Mouse (Mus musculus) MEL (cell line): ENCODE data around the gene Slc16a1.
"Not testable (repeated sequence)": the region's sequence is repeated elsewhere in the genome, so short reads cannot be mapped to it uniquely, and the experiment has no call there.

ENCODE experiments used
- CTCF ChIP-seq, 3 experiments: IDR thresholded peaks in 2 of 3; conservative IDR thresholded peaks in 1 of 3; 2 replicates each; pipeline ENCODE4 v1.5.1; 2011 to 2012; ENCODE audit warnings: low read length in 3 of 3, low read depth in 2 of 3, mild to moderate bottlenecking in 2 of 3, improper control_type of control experiment in 1 of 3, inconsistent platforms in 1 of 3, mixed read lengths in 1 of 3, moderate library complexity in 1 of 3; ENCODE audit not compliant: control insufficient read depth in 1 of 3, insufficient read depth in 1 of 3, poor library complexity in 1 of 3, severe bottlenecking in 1 of 3
- EP300 ChIP-seq, 2 experiments: IDR thresholded peaks; 2 replicates each; pipeline ENCODE4 v1.6.1; 2011; ENCODE audit warnings: improper control_type of control experiment in 2 of 2, low read length in 2 of 2, low read depth in 1 of 2, mild to moderate bottlenecking in 1 of 2
- NELFE ChIP-seq: IDR thresholded peaks from 2 replicates; pipeline ENCODE4 v1.6.1; 2011; ENCODE audit warnings: low read depth, low read length, improper control_type of control experiment
- TAL1 ChIP-seq: IDR thresholded peaks from 2 replicates; pipeline ENCODE4 v1.6.1; 2012; ENCODE audit warnings: mild to moderate bottlenecking, inconsistent platforms, low read length, moderate library complexity, mixed read lengths
- UBTF ChIP-seq: IDR thresholded peaks from 2 replicates; pipeline ENCODE4 v1.6.1; 2012; ENCODE audit warnings: low read depth, mild to moderate bottlenecking, inconsistent platforms, low read length, improper control_type of control experiment, moderate library complexity, borderline replicate concordance; ENCODE audit not compliant: insufficient read depth
- USF1 ChIP-seq: IDR thresholded peaks from 2 replicates; pipeline ENCODE4 v1.6.1; 2014; ENCODE audit warnings: low read depth, mild to moderate bottlenecking, inconsistent platforms, low read length, improper control_type of control experiment, moderate library complexity
- ZMIZ1 ChIP-seq: IDR thresholded peaks from 2 replicates; pipeline ENCODE4 v1.6.1; 2012; ENCODE audit warnings: low read depth, mild to moderate bottlenecking, inconsistent platforms, low read length, improper control_type of control experiment, moderate library complexity
- ZNF384 ChIP-seq: IDR thresholded peaks from 2 replicates; pipeline ENCODE4 v1.6.1; 2012; ENCODE audit warnings: low read depth, mild to moderate bottlenecking, inconsistent platforms, low read length, improper control_type of control experiment

- TF ChIP-seq EP300 (IDR thresholded peaks at IDR 0.05; ENCODE audit: low read depth in 1 of 2, low read length in 2 of 2); CTCF (IDR thresholded peaks at IDR 0.05 in 2 of 3, conservative IDR thresholded peaks at IDR 0.05 in 1 of 3; ENCODE audit: control insufficient read depth in 1 of 3, insufficient read depth in 1 of 3, low read depth in 2 of 3, low read length in 3 of 3, poor library complexity in 1 of 3, severe bottlenecking in 1 of 3); ZMIZ1; USF1; TAL1; NELFE; ZNF384; UBTF: not testable (repeated sequence)
Observed at GRCm38 (mm10) chr3:104706951-104707771, 68.7 kb downstream of the Slc16a1 start.
